9 mouse cellular contexts compared by ENCODE assay signal in the genomic region with DNA sequence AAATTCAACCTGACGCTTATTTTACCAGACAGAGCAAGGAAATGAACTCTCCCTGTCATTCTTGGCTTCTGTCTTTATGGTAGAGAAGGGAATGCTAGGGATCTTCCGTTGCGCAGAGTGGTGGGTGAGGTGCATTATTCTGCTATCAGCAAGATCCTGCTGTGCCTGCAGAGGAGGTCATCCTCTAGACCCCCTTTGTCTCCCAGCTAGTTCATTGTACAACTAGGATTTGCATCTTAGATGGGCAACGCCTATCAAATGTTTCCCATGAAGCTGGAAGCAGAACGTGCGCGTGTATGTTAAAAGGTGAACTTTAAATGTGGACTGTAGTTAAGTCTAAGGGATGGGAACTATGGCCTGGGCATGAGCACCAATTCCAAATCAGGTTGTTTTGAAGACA. TPM values are rescaled to one million over a fixed set of nuclear protein-coding genes. Genes with fewer than 3 reads are reported as not detected.
DNase-seq lines count a peak whose midpoint lies in the region; ATAC-seq and TF ChIP-seq lines count a peak whose summit lies in the region.
"Had no signal": no experiment of that assay in that cellular context is flagged by ENCODE, and none has a peak within 500 bp of the region (broad histone marks: within the 10 kb centered on the region; RNA-seq: fewer than 3 reads in every experiment).

No protein-coding gene starts in this region.

- TF ChIP-seq CTCF in gastrocnemius, adult 2 months (IDR thresholded peaks at IDR 0.05) = no peak

- H3K27ac ChIP-seq in gastrocnemius, adult 2 months = peak overlapping the region; percentile 86
- H3K27ac ChIP-seq in neural tube, embryonic 11.5 days (ENCODE audit: low read depth, low read length) = 0 out of 2 replicates have a peak overlapping the region, but pooled peaks have one; percentile 56
- H3K27ac ChIP-seq in midbrain, embryonic 11.5 days (ENCODE audit: low read depth, low read length) = peak overlapping the region; percentile 74

- H3K27me3 ChIP-seq in neural tube, embryonic 11.5 days (ENCODE audit: control insufficient read depth, insufficient read depth, low read length) = no peaks in the 10 kb centered on the region
- no peaks in the 10 kb centered on the region for H3K27me3 ChIP-seq in midbrain, embryonic 11.5 days (ENCODE audit: control insufficient read depth, insufficient read depth, low read length)

- ATAC-seq in neural tube, embryonic 11.5 days (ENCODE audit: insufficient read depth, low FRiP score, low TSS enrichment) = no peak
- no peak for ATAC-seq in midbrain, embryonic 11.5 days (ENCODE audit: low FRiP score)

- WGBS in neural tube, embryonic 11.5 days = 71% methylated on average over 7 of the region's 7 CpGs
- 38% methylated on average over 7 of the region's 7 CpGs for WGBS in midbrain, embryonic 11.5 days

- H3K4me3 ChIP-seq in gastrocnemius, adult 2 months = peak overlapping the region; percentile 75
- H3K4me3 ChIP-seq in neural tube, embryonic 11.5 days (ENCODE audit: low read depth, low read length) = no peak overlapping the region
- no peak overlapping the region for H3K4me3 ChIP-seq in midbrain, embryonic 11.5 days (ENCODE audit: low read depth, low read length)

- H3K4me1 ChIP-seq in neural tube, embryonic 11.5 days (ENCODE audit: control insufficient read depth, insufficient read depth, low read length) = peaks cover 5% of the 10 kb centered on the region; the same call in 1 of the 2 replicates
- H3K4me1 ChIP-seq in midbrain, embryonic 11.5 days (ENCODE audit: control insufficient read depth, insufficient read depth, low read length) = peaks cover 17% of the 10 kb centered on the region

- no peak overlapping the region for H3K9ac ChIP-seq in neural tube, embryonic 11.5 days (ENCODE audit: low read length)
- no peak overlapping the region for H3K9ac ChIP-seq in midbrain, embryonic 11.5 days (ENCODE audit: low read length)

- no peak for DNase-seq in gastrocnemius, adult 2 months
- no peak for DNase-seq in gastrocnemius, adult 8-10 months (ENCODE audit: low spot score in 2 of 2)
- DNase-seq in neural tube, embryonic 11.5 days (ENCODE audit: low spot score) = no peak
- DNase-seq in neural tube, embryonic 10.5 days (ENCODE audit: extremely low spot score, low spot score) = no peak
- DNase-seq in midbrain, embryonic 11.5 days (ENCODE audit: low spot score, missing footprints) = peak; percentile 86
- DNase-seq in frontal cortex, postnatal 25 days (ENCODE audit: low spot score in 2 of 2) = no peak
- no peak for DNase-seq in left cerebral cortex, adult 9 months (ENCODE audit: low spot score in 2 of 2)
- no peak for DNase-seq in thymus, postnatal 14 days
- DNase-seq: B cell, adult 2 months had no signal

- no peaks in the 10 kb centered on the region for H3K36me3 ChIP-seq in neural tube, embryonic 11.5 days (ENCODE audit: control insufficient read depth, insufficient read depth, low read length)
- no peaks in the 10 kb centered on the region for H3K36me3 ChIP-seq in midbrain, embryonic 11.5 days (ENCODE audit: control insufficient read depth, insufficient read depth, low read length)

- intact Hi-C loops in gastrocnemius, adult 2 months (cut with DNase I) = loop anchor here (10.0 kb wide), 1 partner anchor 120 kb away; no protein-coding TSS in a partner anchor

- no peaks in the 10 kb centered on the region for H3K9me3 ChIP-seq in neural tube, embryonic 11.5 days (ENCODE audit: control insufficient read depth, low read length)
- H3K9me3 ChIP-seq in midbrain, embryonic 11.5 days (ENCODE audit: control insufficient read depth, low read length) = no peaks in the 10 kb centered on the region

- H3K4me2 ChIP-seq in neural tube, embryonic 11.5 days (ENCODE audit: low read depth) = no peak overlapping the region
- H3K4me2 ChIP-seq in midbrain, embryonic 11.5 days = no peak overlapping the region

RNA-seq across cellular contexts. Expression of a gene that starts 0.7 kb away (rescaled TPM):
- 10 to 100 TPM in 1 of 2 experiments, 1 to 10 TPM in 1; 5.8 to 10.5 TPM for total RNA-seq in gastrocnemius, adult 2 months (2021)
- total RNA-seq in gastrocnemius, adult 8-10 months (2022) = 1 to 10 TPM; 4.0 to 6.4 (median 5.2) TPM
- polyA plus RNA-seq in neural tube, embryonic 11.5 days (2014; fragmentation: Nextera tagmentation; extraction: Ambion mirVana) = 160 and 179 TPM in 2 replicates
- polyA plus RNA-seq in midbrain, embryonic 11.5 days (2014; fragmentation: Nextera tagmentation; extraction: Ambion mirVana) = 103 and 126 TPM in 2 replicates
